Mouse (Mus musculus) bone marrow macrophage, adult 2 months (primary cell): ENCODE measurements around the gene Rtn2.

ENCODE experiments used
- CTCF ChIP-seq: IDR thresholded peaks from 2 replicates; pipeline ENCODE4 v1.5.1; 2012; ENCODE audit warnings: low read depth, mild to moderate bottlenecking, low read length, moderate library complexity
- POLR2A ChIP-seq: IDR thresholded peaks from 2 replicates; pipeline ENCODE4 v1.6.1; 2012; ENCODE audit warnings: mild to moderate bottlenecking, low read depth, low read length, borderline replicate concordance

GRCm38 (mm10) chr7:19307739-19308453 is 25.5 kb downstream of the Rtn2 start:
- TF ChIP-seq POLR2A (no peak; the same call in 1 of the 2 replicates), CTCF (no peak)
